Mouse (Mus musculus) spleen, adult 2 months (tissue): ENCODE data around the gene Dnajc14.

Experiments used
- CTCF ChIP-seq: fragments of 200-500 bp; IDR thresholded peaks from 2 replicates; pipeline ENCODE4 v1.5.1; 2011; ENCODE audit warnings: mild to moderate bottlenecking, inconsistent platforms; ENCODE audit not compliant: insufficient read depth, insufficient read length, insufficient replicate concordance; ENCODE audit errors: extremely low read depth
- POLR2A ChIP-seq: fragments of 200-500 bp; IDR thresholded peaks from 2 replicates; pipeline ENCODE4 v1.6.1; 2011; ENCODE audit warnings: low read depth, low read length, inconsistent platforms

- TF ChIP-seq CTCF (no peak), POLR2A (no peak)
These were observed 906 bp upstream of the Dnajc14 start for GRCm38 (mm10) chr10:128802956-128803355.
